Mouse (Mus musculus) heart, adult 2 months (tissue): ENCODE data around the gene Rnf227. TPM values are rescaled to one million over a fixed set of nuclear protein-coding genes. Genes with fewer than 3 reads are reported as not detected.

Experiments
- DNase-seq, 2 experiments: peaks; one replicate each; pipeline ENCODE4 v3.0.0; 2021
- H3K27ac ChIP-seq: fragments of 200-600 bp; 2 replicates; pipeline ENCODE4 v1.8.1; 2022
- H3K27me3 ChIP-seq: fragments of 200-500 bp; 2 replicates; pipeline ENCODE4 v1.6.1; 2012; ENCODE audit warnings: mild to moderate bottlenecking, low read length, inconsistent platforms, mixed read lengths; ENCODE audit not compliant: control insufficient read depth, insufficient read depth
- H3K36me3 ChIP-seq: fragments of 200-500 bp; 2 replicates; pipeline ENCODE4 v1.6.1; 2012; ENCODE audit warnings: low read length, inconsistent platforms; ENCODE audit not compliant: control insufficient read depth, insufficient read depth
- H3K4me1 ChIP-seq: fragments of 200-500 bp; 2 replicates; pipeline ENCODE4 v1.6.1; 2011; ENCODE audit warnings: low read length; ENCODE audit not compliant: control insufficient read depth, insufficient read depth
- H3K4me3 ChIP-seq: fragments of 200-600 bp; 2 replicates; pipeline ENCODE4 v1.8.1; 2022
- H3K79me2 ChIP-seq: fragments of 200-500 bp; replicated peaks from 2 replicates; pipeline ENCODE4 v1.6.1; 2012; ENCODE audit warnings: mild to moderate bottlenecking, inconsistent platforms, low read length, moderate library complexity, mixed read lengths; ENCODE audit not compliant: control insufficient read depth, insufficient read depth
- H3K9ac ChIP-seq: fragments of 200-500 bp; 2 replicates; pipeline ENCODE4 v1.6.1; 2012; ENCODE audit warnings: low read depth, mild to moderate bottlenecking, control low read depth, inconsistent platforms, low read length, mixed read lengths
- CTCF ChIP-seq: fragments of 200-600 bp; IDR thresholded peaks from 2 replicates; pipeline ENCODE4 v1.8.1; 2022; ENCODE audit warnings: antibody characterized with exemption, mild to moderate bottlenecking, moderate library complexity
- EP300 ChIP-seq: fragments of 200-500 bp; IDR thresholded peaks from 2 replicates; pipeline ENCODE4 v1.6.1; 2011; ENCODE audit warnings: low read depth, low read length, control low read depth; ENCODE audit not compliant: insufficient read depth
- POLR2A ChIP-seq: fragments of 200-500 bp; IDR thresholded peaks from 2 replicates; pipeline ENCODE4 v1.6.1; 2011; ENCODE audit warnings: mild to moderate bottlenecking, low read depth, low read length, control low read depth; ENCODE audit not compliant: insufficient read depth
- WGBS: fragments of 180-500 bp; shearing (Covaris S2); methylation state at CpG from one replicate; pipeline ENCODE4 v1.1.7; 2018; 5-methylcytosine and 5-hydroxymethylcytosine counted together
- intact Hi-C: fragments of 180-260 bp; cut with DNase I; formaldehyde crosslinking; loops from one replicate; pipeline ENCODE4 v1.15.1; 2025
- polyA plus RNA-seq: library from polyadenylated mRNA; depleted of rRNA; stranded (reverse); fragments of >200 nt; gene quantifications from 2 replicates; pipeline ENCODE4 v1.2.3, GENCODE M21; 2012
- total RNA-seq, 2 experiments: library from RNA; stranded (reverse); gene quantifications; 2 replicates each; pipeline ENCODE4 v1.2.3; 2021

The Rnf227 gene
- total and polyA plus RNA-seq, 3 experiments, result 0.31 to 0.51 (median 0.36) TPM

DNA sequence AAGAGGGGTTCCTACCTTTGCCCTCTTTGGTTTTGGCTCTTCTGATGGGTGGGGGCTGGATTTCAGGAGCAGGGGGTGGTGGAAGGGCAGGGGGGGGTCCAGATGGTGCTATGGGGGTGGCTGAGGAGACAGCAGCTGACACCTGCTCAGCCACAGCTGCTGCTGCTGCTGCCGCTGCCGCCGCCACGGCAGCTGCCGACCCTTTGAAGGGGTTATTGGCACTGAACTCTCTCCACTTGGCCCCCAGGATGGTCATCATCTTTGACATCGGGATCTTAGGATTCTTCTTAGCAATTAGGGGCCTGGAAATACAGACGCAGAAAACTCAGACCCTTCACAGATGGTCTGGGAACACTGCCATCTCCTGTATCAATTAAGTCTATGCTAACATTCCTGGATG, 21.8 kb downstream of the Rnf227 start:
- Histone ChIP-seq H3K36me3 (no peaks in the 10 kb centered on the region), H3K4me3 (no peak overlapping the region), H3K27me3 (no peaks in the 10 kb centered on the region), H3K27ac (no peak overlapping the region), H3K4me1 (peaks cover 18% of the 10 kb centered on the region), H3K79me2 (no peaks in the 10 kb centered on the region), H3K9ac (no peak overlapping the region)
- intact Hi-C loops, result no loop called here
- WGBS, result 83% methylated on average over 7 of the region's 7 CpGs
- DNase-seq, result no peak
- TF ChIP-seq EP300 (no peak), CTCF (no peak), POLR2A (no peak)

DNA sequence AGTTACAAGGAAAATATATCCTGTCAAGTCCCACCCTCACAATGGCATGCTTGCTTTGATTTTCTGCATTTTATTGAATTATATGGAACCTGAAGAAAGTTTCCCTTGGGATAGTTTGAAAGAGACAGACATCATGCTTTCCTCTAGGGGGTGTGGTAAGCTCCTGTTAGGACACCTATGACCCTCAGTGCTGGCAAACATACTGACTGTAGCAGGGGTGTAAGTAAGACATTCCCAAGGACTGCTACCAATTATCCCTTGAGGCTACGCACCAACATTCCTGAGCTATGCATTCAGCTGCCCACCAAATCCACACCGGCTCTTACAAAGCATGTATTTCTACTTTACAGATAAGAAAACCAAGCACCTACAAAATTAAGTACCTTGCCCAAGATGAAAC, 22.2 kb downstream of the Rnf227 start:
- no peaks in the 10 kb centered on the region for H3K36me3 ChIP-seq
- 96% methylated on average over 2 of the region's 2 CpGs for WGBS

DNA sequence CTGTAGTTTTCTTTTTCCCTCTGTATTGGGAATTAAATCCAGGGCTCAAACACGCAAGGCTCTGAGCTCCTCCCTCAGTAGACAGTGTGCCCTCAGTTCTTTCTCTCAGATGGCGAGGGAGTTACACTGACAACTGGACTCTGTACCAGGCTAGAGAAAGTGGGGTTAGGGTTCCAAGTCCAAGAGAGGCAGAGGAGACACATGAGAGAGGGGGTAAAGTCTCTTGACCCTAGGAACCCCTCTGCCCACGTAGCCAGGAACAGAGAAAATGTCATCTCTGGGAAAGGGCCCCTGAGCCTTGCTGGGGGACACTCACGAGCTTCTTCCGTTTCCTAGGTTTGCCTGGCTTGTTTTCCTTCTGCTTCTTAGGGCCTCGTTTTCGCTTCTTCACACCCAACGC, 24.1 kb downstream of the Rnf227 start:
- peak overlapping the region; percentile 91 for H3K27ac ChIP-seq
- intact Hi-C loops, result loop anchor here (2.0 kb wide), 2 partner anchors 38 to 56 kb away; partner anchors contain the start of gene Kcnab3
- H3K9ac ChIP-seq, result no peak overlapping the region; the same call in 1 of the 2 replicates
- no peaks in the 10 kb centered on the region for H3K79me2 ChIP-seq
- no peaks in the 10 kb centered on the region for H3K27me3 ChIP-seq
- H3K36me3 ChIP-seq, result no peaks in the 10 kb centered on the region
- H3K4me1 ChIP-seq, result peaks cover 21% of the 10 kb centered on the region
- H3K4me3 ChIP-seq, result no peak overlapping the region
- TF ChIP-seq CTCF, result no peak
- TF ChIP-seq POLR2A, result no peak
- no peak for TF ChIP-seq EP300
- WGBS, result 39% methylated on average over 8 of the region's 8 CpGs
- DNase-seq, result no peak

More for the DNA sequence above, 22.2 kb downstream of the Rnf227 start:
- no peak for DNase-seq
- intact Hi-C loops, result no loop called here
- Histone ChIP-seq H3K79me2 (no peaks in the 10 kb centered on the region), H3K4me1 (peaks cover 18% of the 10 kb centered on the region), H3K27me3 (no peaks in the 10 kb centered on the region), H3K4me3 (no peak overlapping the region), H3K27ac (no peak overlapping the region), H3K9ac (no peak overlapping the region)
- TF ChIP-seq EP300, result no peak
- TF ChIP-seq POLR2A, result no peak
- 0 out of 2 replicates have a peak, but pooled peaks have one; percentile 2 for TF ChIP-seq CTCF

DNA sequence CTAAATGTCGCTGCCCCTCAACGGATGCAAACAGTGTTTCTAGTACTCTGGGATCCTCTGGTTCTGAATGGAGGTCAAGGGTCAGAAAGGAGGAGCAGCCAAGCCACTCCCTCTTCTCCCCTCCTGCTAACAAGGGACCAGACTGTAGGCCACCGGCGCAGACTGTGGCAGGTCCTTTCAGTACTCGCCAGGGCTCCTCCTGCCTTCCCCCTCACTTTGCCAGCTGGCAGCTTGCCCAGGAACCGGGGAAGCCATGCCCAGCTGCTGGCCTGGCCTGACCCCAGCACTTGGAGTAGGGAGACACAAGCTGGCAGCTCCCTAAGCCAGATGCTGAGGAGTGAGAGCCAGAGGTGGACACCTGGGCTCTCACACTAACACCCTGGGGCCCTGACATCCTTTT, 24.6 kb downstream of the Rnf227 start:
- DNase-seq, result peak; percentile 94
- Histone ChIP-seq H3K9ac (no peak overlapping the region), H3K36me3 (no peaks in the 10 kb centered on the region), H3K4me1 (peaks cover 21% of the 10 kb centered on the region), H3K27ac (peak overlapping the region; percentile 91), H3K79me2 (no peaks in the 10 kb centered on the region), H3K27me3 (no peaks in the 10 kb centered on the region), H3K4me3 (no peak overlapping the region)
- TF ChIP-seq EP300 (peak; percentile 65; the same call in 1 of the 2 replicates), POLR2A (no peak; the same call in none of the 2 replicates), CTCF (no peak)
- intact Hi-C loops, result loop anchor here (2.0 kb wide), 2 partner anchors 38 to 56 kb away; partner anchors contain the start of gene Kcnab3
- under 1% methylated on average over 6 of the region's 6 CpGs for WGBS

DNA sequence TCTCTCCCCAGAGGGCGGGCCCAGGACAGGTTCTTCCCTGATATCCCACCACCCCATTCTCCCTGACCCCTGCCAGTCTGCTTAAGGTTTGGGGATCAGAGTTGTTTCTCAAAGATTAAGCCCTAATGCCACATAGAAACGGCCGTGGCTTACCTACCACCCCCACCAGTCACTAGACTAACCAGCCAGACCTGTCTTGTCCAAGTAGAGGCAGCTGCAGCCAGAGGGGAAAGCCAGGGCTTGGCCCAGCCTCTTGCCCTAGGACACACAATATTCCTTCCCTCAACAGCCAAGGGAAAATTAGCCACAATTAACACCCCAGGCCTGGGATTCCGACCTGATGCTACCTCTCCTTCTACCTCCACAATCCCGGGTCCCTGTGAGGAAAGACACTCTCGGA, 25.5 kb downstream of the Rnf227 start:
- H3K9ac ChIP-seq, result peak overlapping the region; percentile 68
- no peaks in the 10 kb centered on the region for H3K36me3 ChIP-seq
- no peak for DNase-seq
- no peaks in the 10 kb centered on the region for H3K79me2 ChIP-seq
- intact Hi-C loops, result loop anchor here (2.0 kb wide), 3 partner anchors 25 to 55 kb away; partner anchors contain the start of genes Kcnab3 and Rnf227
- no peaks in the 10 kb centered on the region for H3K27me3 ChIP-seq
- peak overlapping the region; percentile 84 for H3K4me3 ChIP-seq
- H3K4me1 ChIP-seq, result peaks cover 21% of the 10 kb centered on the region
- WGBS, result 31% methylated on average over 6 of the region's 6 CpGs
- H3K27ac ChIP-seq, result peak overlapping the region; percentile 91
- TF ChIP-seq EP300 (no peak), POLR2A (no peak), CTCF (no peak)

DNA sequence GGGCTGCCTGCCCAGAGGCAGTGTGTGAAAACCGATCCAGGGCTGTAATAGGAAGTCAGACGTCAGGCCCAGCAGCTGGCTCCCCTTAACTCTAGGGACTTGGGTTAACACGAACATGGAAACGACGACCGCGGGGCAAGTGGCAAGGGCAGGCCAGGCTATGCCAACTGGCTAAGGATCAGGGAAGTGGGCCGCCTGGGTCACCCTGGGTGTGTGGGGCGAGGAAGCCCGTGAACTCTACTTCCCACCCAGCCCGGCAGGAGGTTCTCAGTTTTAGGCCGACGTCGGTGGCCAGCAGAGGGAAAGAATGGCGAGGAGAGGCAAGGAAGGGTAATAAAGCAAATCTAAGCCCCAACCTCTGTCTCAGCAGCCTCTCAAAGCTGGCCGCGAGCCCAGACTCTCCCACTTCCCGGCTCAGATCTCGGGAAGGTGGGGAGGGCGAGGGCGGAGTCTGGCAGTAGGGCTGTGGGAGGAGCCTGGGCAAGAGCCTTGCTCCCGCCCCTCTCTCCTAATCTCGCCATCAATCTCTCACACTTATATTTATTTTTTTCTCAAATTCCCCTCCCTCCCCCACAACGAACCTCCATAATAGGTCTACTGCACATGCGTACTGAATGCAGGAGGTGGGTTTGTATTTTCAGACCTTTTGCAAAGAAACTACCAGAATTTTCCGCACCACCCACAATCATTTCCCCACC, 26.0 kb downstream of the Rnf227 start:
- H3K4me1 ChIP-seq, result peaks cover 21% of the 10 kb centered on the region
- WGBS, result under 1% methylated on average over 26 of the region's 26 CpGs
- no peaks in the 10 kb centered on the region for H3K27me3 ChIP-seq
- peak overlapping the region; percentile 68 for H3K9ac ChIP-seq
- peak; percentile 39 for TF ChIP-seq CTCF
- peak; percentile 75 for TF ChIP-seq POLR2A
- peak; percentile 26; the same call in 1 of the 2 replicates for TF ChIP-seq EP300
- intact Hi-C loops, result loop anchor here (2.0 kb wide), 1 partner anchor 26 kb away; the partner anchor contains the start of gene Rnf227
- H3K27ac ChIP-seq, result peak overlapping the region; percentile 91
- H3K79me2 ChIP-seq, result no peaks in the 10 kb centered on the region
- DNase-seq, result peak; percentile 95
- peak overlapping the region; percentile 84 for H3K4me3 ChIP-seq
- H3K36me3 ChIP-seq, result no peaks in the 10 kb centered on the region
